Mouse (Mus musculus) midbrain, embryonic 16.5 days (tissue): Measurements from ENCODE around the gene Limd2. TPM values are rescaled to one million over a fixed set of nuclear protein-coding genes. Genes with fewer than 3 reads are reported as not detected.

Experiments used
- ATAC-seq: fragments of 200-750 bp; cut with Nextera tagmentation; 2 replicates; pipeline ENCODE4 v1.8.0; 2017; ENCODE audit warnings: moderate TSS enrichment
- H3K27ac ChIP-seq: fragments of 300-500 bp; sonication (generic); 2 replicates; pipeline ENCODE4 v1.5.1; 2014; ENCODE audit warnings: mild to moderate bottlenecking, low read length, mixed read lengths
- H3K27me3 ChIP-seq: fragments of 300-500 bp; sonication (generic); 2 replicates; pipeline ENCODE4 v1.6.1; 2014; ENCODE audit warnings: low read depth, low read length, mixed read lengths; ENCODE audit not compliant: control insufficient read depth, insufficient read depth
- H3K36me3 ChIP-seq: fragments of 300-500 bp; sonication (generic); 2 replicates; pipeline ENCODE4 v1.6.1; 2014; ENCODE audit warnings: mild to moderate bottlenecking, low read length, moderate library complexity, mixed read lengths; ENCODE audit not compliant: control insufficient read depth, insufficient read depth
- H3K4me1 ChIP-seq: fragments of 300-500 bp; sonication (generic); 2 replicates; pipeline ENCODE4 v1.6.1; 2014; ENCODE audit warnings: mild to moderate bottlenecking, low read length, mixed read lengths; ENCODE audit not compliant: control insufficient read depth, insufficient read depth
- H3K4me2 ChIP-seq: fragments of 300-500 bp; sonication (generic); 2 replicates; pipeline ENCODE4 v1.6.1; 2014; ENCODE audit warnings: mild to moderate bottlenecking, low read length, mixed read lengths
- H3K4me3 ChIP-seq: fragments of 300-500 bp; sonication (generic); 2 replicates; pipeline ENCODE4 v1.5.1; 2014; ENCODE audit warnings: low read depth, mild to moderate bottlenecking, low read length, moderate library complexity, mixed read lengths
- H3K9ac ChIP-seq: fragments of 300-500 bp; sonication (generic); 2 replicates; pipeline ENCODE4 v1.6.1; 2014; ENCODE audit warnings: low read depth, low read length, mixed read lengths
- H3K9me3 ChIP-seq: fragments of 300-500 bp; sonication (generic); replicated peaks from 2 replicates; pipeline ENCODE4 v1.6.1; 2014; ENCODE audit warnings: mild to moderate bottlenecking, low read length, mixed read lengths; ENCODE audit not compliant: control insufficient read depth, poor library complexity, severe bottlenecking
- WGBS: fragments of 180-500 bp; shearing (Covaris S2); extraction: QIAGEN DNeasy Blood & Tissue Kit; methylation state at CpG from one replicate; pipeline ENCODE4 v1.1.7; 2014; 5-methylcytosine and 5-hydroxymethylcytosine counted together
- polyA plus RNA-seq: library from polyadenylated mRNA; unstranded; fragments of >200 nt; fragmentation: Nextera tagmentation; extraction: Ambion mirVana; gene quantifications from 2 replicates; pipeline ENCODE4 v1.2.1, GENCODE M21; 2015

Limd2 gene
- polyA plus RNA-seq, 1 experiment from 2014 or later, result 143 TPM

DNA sequence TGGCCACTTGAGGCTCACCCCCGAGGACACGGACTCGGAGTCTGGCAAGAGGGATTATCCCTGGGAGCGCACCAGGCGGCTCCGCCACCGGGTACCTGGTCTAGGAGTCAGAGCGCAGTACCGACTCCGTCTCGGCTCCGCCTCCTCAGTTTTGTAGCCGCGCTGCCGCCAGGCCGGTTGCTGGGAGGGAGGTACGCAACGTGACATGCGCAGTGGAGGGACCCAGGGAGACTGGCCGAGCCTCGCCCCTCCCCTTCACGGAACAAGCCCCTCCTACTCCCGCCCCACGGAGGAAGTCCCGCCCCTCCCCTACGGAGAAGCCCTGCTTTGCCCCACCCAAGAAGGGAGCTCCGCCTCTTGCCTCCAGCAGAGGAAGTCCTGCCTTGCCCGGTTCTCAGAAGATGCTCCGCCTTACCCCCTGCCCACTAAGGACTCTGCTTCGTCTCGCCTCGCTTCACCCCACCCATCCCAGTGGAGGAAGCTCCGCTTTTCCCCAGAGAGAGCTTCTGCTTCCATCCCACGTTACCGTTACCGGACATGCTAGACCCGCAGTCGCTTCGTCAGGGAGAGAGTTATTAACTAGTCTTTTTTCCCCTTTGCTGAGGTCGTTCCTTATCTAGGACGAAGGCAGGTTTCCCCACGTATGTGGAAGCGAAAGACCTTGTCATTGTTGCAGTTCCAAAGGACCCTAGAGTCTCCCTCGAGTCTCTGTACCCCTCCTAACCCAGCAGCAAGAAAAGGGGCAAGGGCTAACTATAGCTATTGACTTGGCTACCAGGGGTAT lies 32.9 kb upstream of the Limd2 start:
- no peaks in the 10 kb centered on the region for H3K9me3 ChIP-seq
- no peaks in the 10 kb centered on the region for H3K27me3 ChIP-seq
- peak overlapping the region; percentile 85 for H3K27ac ChIP-seq
- ATAC-seq, result peak; percentile 97
- peak overlapping the region; percentile 75 for H3K4me2 ChIP-seq
- WGBS, result under 1% methylated on average over 44 of the region's 44 CpGs
- peak overlapping the region; percentile 83 for H3K9ac ChIP-seq
- H3K4me3 ChIP-seq, result peak overlapping the region; percentile 77
- peaks cover 10% of the 10 kb centered on the region for H3K4me1 ChIP-seq
- H3K36me3 ChIP-seq, result peaks cover 11% of the 10 kb centered on the region

DNA sequence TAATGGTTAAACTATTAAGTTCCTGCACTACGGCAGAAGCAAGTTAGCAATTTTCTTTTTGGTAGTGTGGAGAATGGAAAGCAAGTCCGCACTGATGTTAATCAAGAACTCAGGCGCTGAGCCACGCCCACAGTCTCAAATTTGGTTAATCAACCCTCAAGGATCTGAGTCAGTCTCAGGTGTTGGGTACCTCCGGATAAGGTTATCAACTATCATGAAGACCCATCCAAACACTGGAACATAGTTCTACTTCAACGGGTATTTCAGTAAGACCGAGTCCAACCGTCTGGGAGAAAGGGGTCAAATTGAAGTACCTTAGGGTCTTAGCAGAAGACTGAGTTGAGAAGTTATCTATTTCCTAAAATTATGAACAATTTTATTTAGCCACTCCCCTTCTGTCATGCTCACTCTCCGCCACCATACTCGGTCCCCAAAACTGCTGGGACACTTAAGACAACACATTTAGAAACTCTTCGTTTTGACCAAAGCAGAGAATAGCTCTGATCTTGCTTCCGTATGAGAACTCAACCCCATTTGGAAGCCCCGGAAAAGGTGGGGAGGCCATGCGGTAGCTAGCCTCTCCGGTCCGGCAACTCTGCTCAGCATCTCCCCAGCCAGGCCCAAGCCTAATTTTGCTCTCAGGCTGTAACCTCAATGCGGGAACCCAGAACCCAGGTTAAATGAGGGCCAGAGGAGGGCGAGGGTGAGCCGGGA lies 32.2 kb upstream of the Limd2 start:
- Histone ChIP-seq H3K9me3 (no peaks in the 10 kb centered on the region), H3K27me3 (no peaks in the 10 kb centered on the region), H3K4me1 (peaks cover 10% of the 10 kb centered on the region), H3K4me3 (peak overlapping the region; percentile 77), H3K9ac (peak overlapping the region; percentile 83), H3K4me2 (peak overlapping the region; percentile 75), H3K36me3 (peaks cover 8% of the 10 kb centered on the region), H3K27ac (peak overlapping the region; percentile 85)
- peak; percentile 49; the same call in 1 of the 2 replicates for ATAC-seq
- WGBS, result 12% methylated on average over 19 of the region's 19 CpGs

DNA sequence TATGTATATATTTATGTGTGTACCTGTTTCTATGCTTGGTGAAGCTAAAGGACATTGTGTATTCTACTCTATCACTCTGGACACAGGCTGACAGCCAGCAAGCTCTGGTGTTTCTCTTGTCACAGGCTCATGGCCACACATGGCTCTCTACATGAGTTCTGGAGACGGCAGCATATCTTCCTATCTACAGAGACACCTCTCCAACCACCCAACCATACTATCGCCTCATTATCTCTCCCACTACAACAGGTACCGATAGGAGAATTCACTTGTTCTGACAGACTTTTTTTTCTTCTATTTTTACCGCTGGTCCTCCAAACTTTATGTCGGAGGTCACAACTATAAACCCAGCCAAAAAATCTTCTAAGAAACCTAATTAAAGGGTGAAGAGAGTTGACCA lies 31.6 kb upstream of the Limd2 start:
- no peaks in the 10 kb centered on the region for H3K9me3 ChIP-seq
- peak overlapping the region; percentile 75 for H3K4me2 ChIP-seq
- no peak overlapping the region; the same call in 1 of the 2 replicates for H3K9ac ChIP-seq
- H3K4me3 ChIP-seq, result no peak overlapping the region; the same call in 1 of the 2 replicates
- no peak overlapping the region for H3K27ac ChIP-seq
- H3K4me1 ChIP-seq, result peaks cover 10% of the 10 kb centered on the region
- H3K36me3 ChIP-seq, result peaks cover 5% of the 10 kb centered on the region
- WGBS, result 93% methylated on average over 5 of the region's 5 CpGs
- no peak for ATAC-seq
- H3K27me3 ChIP-seq, result no peaks in the 10 kb centered on the region

DNA sequence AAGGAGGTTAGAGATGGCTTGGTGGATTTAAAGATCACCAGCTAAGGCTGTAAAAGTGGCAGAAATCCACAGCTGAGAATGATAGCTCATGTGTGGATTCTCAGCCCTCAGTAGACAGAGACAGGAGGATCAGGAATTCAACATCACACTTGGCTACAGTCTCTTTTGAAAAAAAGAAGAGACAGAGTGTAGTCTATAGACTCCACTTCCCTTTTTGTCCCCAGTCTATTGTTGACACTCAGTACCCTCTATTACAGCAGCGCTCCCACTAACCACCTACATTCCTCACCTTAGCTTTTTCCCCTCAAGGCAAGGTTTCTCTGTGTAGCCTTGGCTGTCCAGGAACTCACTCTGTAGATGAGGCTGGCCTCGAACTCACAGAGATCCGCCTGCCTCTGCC lies 31.1 kb upstream of the Limd2 start:
- Histone ChIP-seq H3K4me2 (no peak overlapping the region), H3K4me1 (peaks cover 10% of the 10 kb centered on the region), H3K9me3 (no peaks in the 10 kb centered on the region), H3K27ac (no peak overlapping the region), H3K27me3 (no peaks in the 10 kb centered on the region), H3K9ac (no peak overlapping the region), H3K4me3 (no peak overlapping the region), H3K36me3 (0 out of 2 replicates have a peak, but pooled peaks cover under 1% of the 10 kb centered on the region)
- no peak for ATAC-seq
- WGBS, result 97% methylated on average over 3 of the region's 3 CpGs

DNA sequence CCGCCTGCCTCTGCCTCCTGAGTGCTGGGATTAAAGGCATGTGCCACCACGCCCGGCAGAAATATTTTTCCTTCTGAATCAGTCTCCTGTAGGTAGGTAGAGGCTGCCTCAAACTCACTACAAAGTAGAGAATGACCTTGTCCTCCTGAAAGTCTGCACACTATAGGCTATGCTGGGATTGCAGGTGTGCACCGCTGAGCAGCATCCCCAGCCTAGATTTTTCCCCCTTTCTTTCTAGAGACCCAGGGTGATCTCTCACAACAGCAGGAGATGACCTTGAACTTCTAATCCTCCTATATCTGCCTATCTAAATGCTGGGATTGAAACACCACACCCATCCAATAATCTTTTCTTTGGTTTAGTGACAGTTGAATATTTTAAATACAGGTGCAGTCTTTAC lies 26.7 kb upstream of the Limd2 start:
- no peaks in the 10 kb centered on the region for H3K9me3 ChIP-seq
- H3K4me2 ChIP-seq, result no peak overlapping the region
- 93% methylated on average over 4 of the region's 4 CpGs for WGBS
- no peaks in the 10 kb centered on the region for H3K27me3 ChIP-seq
- no peaks in the 10 kb centered on the region for H3K36me3 ChIP-seq
- peaks cover under 1% of the 10 kb centered on the region; the same call in 1 of the 2 replicates for H3K4me1 ChIP-seq
- H3K4me3 ChIP-seq, result no peak overlapping the region
- no peak overlapping the region for H3K27ac ChIP-seq
- no peak overlapping the region for H3K9ac ChIP-seq
- ATAC-seq, result no peak

DNA sequence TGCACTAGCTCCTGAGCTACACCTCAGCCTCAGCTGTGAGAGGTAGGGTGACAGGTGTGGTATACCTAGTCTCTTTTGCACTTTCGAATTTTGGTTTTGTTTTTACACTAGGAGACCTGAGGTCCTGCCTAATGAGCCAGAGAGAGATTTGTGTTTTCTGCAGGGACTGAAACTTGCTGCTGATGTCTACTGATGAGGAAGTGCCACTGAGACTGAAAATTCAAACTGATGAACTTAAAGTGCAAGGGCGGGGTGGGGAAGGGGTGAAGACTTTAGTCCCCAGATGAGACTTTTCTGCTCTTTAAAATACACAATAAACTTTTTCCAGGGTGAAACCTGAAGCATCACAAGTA lies 19.8 kb upstream of the Limd2 start:
- no peak for ATAC-seq
- no peaks in the 10 kb centered on the region; the same call in 1 of the 2 replicates for H3K36me3 ChIP-seq
- no peaks in the 10 kb centered on the region for H3K4me1 ChIP-seq
- no peak overlapping the region for H3K4me3 ChIP-seq
- no peak overlapping the region for H3K9ac ChIP-seq
- H3K4me2 ChIP-seq, result no peak overlapping the region
- H3K27ac ChIP-seq, result no peak overlapping the region
- 95% methylated on average over 2 of the region's 2 CpGs for WGBS
- H3K27me3 ChIP-seq, result no peaks in the 10 kb centered on the region
- no peaks in the 10 kb centered on the region for H3K9me3 ChIP-seq

DNA sequence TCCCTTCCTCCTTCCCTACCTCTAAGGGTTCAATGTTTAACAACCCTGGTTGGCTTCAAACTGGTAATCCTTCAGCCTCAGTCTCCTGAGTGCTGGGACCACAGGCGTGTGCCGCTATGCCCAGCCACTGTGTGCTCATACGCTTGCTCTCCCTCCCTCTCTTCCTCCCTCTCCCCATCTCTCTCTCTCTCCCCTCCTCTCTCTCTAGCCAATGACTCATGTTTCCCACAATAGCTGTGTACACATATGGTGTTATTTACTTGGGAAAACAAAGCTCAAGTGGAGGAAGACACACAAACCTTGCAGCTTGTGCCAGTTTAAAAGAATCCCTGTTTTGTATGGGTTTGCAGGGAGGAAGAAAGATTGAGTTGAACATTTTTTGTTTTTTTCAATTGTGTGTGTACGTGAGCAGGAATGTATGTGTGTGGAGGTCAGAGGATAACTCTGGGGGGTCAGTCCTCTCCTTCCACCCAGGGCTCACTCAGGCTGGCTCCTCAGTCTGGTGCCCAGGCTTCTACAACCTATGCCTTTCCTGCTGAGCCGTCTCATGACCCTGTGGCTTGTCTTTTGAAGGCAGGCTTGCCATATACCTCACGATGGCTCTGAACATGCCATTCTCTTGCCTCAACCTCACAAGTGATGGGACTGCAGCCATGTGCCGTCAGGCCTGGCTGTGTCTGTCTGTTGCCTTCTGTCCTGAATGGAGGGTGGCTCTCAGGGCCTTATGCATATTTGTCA lies 19.2 kb upstream of the Limd2 start:
- no peak overlapping the region for H3K9ac ChIP-seq
- 83% methylated on average over 7 of the region's 7 CpGs for WGBS
- no peaks in the 10 kb centered on the region for H3K9me3 ChIP-seq
- H3K27me3 ChIP-seq, result no peaks in the 10 kb centered on the region
- ATAC-seq, result no peak
- no peak overlapping the region for H3K4me2 ChIP-seq
- no peak overlapping the region for H3K27ac ChIP-seq
- H3K4me1 ChIP-seq, result no peaks in the 10 kb centered on the region
- H3K4me3 ChIP-seq, result no peak overlapping the region
- H3K36me3 ChIP-seq, result no peaks in the 10 kb centered on the region; the same call in 1 of the 2 replicates

DNA sequence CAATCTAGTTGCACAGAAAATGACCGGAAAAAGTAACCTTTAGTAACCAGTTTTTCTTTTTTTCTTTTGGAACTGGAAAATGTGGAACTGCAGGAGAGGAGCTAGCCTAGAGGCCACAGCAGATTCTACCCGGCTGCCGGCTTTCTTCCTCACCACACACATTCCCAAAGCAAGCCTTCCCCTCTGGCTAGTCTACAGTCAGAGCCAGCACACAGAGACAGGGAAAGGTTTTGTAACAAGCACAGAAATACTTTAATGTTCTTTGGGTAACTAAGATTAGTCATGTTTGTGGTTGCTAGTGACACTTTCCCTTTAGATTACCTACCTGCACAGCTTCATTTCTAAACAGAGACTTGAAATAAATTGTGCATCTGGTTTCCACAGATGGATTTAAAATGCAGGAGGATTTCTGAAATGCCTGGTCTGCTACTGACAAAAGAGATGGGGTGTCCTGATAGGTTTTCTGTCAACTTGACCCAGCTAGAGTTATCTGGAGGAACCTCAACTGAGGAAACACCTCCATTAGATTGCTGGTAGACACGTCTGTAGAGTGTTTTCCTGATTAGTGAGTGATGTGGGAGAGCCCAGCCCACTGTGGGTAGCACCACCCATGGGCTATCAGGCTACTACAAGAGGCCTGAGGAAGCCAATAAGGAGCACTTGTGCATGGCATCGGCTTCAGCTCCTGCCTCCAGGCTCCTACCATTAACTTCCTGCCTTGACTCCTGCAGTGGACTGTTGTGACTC lies 17.5 kb upstream of the Limd2 start:
- WGBS, result 81% methylated on average over 5 of the region's 5 CpGs
- ATAC-seq, result no peak
- Histone ChIP-seq H3K27ac (no peak overlapping the region), H3K4me2 (no peak overlapping the region), H3K4me3 (no peak overlapping the region), H3K4me1 (no peaks in the 10 kb centered on the region), H3K27me3 (no peaks in the 10 kb centered on the region), H3K36me3 (peaks cover 3% of the 10 kb centered on the region), H3K9me3 (no peaks in the 10 kb centered on the region), H3K9ac (no peak overlapping the region)
